Mouse (Mus musculus) heart, postnatal 36 days (tissue): ENCODE data around the gene Trim10. TPM values are rescaled to one million over a fixed set of nuclear protein-coding genes. Genes with fewer than 3 reads are reported as not detected.
"Not testable (repeated sequence)": the region's sequence is repeated elsewhere in the genome, so short reads cannot be mapped to it uniquely, and the experiment has no call there.

Experiments
- DNase-seq, 2 experiments: peaks; one replicate each; pipeline ENCODE4 v3.0.0; 2021 to 2022
- intact Hi-C: fragments of 180-260 bp; cut with DNase I; formaldehyde crosslinking; loops from one replicate; pipeline ENCODE4 v1.15.1; 2025
- total RNA-seq, 2 experiments: library from RNA; stranded (reverse); gene quantifications; 2 replicates each; pipeline ENCODE4 v1.2.3; 2021

Gene Trim10
- total RNA-seq, 2 experiments from 2014 or later, result 0.41 to 0.64 TPM

DNA sequence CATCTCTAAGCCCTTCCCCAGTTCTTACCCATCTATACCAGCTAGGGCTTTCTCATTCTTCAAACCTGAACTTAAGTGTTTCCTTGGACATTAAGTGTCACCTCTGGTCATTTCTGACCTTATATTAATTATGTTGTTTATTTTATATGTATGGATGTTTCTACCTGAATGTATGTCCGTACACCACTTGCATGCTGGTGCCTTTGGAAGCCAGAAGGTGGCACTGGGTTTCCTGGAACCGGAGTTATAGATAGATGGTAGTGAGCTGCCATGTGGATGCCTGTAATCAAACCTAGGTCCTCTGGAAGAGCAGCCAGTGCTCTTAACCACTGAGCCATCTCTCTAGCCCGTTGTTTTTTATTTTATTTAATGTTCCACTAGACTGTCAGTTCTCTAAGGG lies 13.9 kb upstream of the Trim10 start:
- intact Hi-C loops, result no loop called here
- no peak for DNase-seq

DNA sequence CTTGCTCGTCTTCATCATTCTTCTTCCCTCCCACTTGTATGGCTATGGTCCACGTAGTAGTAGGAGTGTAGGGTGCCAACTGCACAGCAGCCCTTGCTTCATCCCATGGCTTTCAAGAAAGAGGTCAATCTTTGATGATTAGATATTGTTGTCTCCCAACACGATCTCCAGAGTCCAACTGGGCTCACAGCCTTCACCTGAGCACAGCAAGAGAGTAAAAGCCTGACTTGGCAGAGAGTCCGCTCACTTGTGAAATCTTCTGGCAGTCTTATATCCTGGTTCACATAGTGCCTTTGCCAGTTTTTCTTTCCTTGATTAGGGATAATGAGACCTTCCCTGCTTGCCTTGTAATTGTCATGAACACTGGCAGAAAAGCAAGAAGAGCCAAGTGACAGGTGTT lies 13.1 kb upstream of the Trim10 start:
- no peak for DNase-seq
- intact Hi-C loops, result no loop called here

DNA sequence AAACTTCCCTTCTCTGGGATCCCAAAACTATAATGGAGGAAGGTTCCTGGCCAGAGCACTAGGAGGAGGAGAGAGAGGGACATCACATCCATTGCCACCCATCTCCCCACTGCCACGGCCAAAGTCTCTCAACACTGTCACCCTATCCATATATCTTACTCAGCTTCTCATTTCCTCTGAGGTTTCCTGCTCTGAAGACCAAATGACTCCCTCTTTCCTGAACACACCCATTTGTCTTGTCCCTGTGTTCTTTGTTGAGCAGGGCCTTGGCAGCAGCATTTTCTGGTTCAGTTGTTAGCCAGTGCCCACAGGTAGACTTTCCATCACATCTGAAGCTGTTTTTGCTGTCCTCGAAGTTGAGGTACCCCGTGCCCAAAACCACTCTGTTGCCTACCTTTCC lies 11.2 kb upstream of the Trim10 start:
- intact Hi-C loops, result no loop called here
- DNase-seq, result no peak

DNA sequence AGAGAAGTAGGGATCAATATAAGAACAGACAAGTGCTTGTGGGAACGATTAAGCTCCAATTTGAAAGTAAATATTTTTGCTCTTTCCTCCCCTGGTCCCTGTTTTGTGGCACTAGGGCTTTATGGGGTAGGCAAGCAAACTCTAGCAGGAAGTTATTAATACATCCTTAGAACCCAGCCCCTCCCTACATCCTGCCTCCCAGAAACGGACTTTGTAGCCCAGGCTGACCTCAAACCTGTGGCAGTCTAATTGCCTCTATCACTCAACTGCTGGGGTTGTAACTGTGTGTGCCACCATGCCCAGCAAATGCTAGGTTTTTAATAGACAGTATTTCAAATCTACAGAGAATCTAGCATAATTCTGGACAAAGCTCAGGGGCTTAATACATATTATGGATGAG lies 7.7 kb upstream of the Trim10 start:
- no peak for DNase-seq
- intact Hi-C loops, result no loop called here

DNA sequence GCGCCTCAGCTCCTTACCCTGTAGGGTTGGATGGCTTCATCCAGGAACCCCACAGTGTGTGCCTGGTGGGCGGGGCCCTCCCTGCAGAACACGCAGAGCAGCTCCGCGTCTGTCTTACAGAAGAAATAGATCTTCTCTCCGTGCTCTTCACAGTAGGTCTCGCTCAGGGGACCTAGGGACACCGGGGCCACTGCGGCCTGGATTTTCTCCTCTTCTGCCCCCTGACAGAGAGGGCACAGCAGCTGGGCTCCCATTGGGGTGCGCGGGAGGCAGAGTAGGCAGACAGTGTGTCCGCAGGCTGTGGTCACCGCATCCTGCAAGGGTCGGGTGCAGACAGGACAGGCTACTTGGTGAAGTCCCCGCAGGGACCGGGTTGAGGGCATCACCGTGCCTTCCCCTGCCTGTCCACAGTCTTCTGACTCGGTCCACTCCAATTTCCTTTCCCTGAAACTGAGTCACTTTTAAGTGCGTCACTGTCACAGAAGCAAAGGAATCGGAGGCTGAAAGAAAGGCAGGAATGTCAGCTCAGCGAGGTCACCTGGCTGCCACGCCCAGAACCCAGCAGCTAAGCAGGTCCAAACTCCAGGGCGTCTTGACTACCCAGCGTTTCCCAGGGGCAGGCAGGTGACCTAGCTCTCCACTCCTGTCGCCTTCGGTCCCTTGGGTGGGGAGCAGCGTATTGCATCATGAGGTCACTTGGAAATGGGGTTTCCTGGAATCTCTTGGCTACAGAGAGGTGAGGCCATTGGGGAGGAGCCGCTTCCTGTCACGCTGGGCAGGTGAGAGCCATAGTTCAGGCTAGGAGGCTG lies 2.5 kb upstream of the Trim10 start, which contains the start of gene Trim15:
Trim15 (minus strand) TSS at position 492 of the 809 bp plus-strand sequence.
- DNase-seq, result no peak
- intact Hi-C loops, result no loop called here

DNA sequence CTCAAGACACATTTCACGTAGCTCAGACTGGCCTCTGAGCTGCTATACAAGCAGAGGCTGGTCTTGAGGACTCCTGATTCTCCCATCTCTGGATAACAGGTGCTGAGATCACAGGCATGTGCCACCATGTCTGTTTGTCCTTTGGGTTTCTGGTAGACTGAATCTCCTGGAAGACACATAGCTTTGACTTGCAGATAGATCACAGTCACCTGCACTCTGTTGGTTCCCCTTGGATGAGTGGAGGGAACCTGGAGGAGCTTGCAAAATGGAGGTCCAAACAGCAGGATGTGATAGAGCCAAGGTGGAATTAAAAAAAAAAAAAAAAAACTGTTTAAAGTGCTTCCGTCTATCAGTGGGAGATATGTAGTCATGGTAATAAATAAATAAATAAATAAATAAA lies 538 bp upstream of the Trim10 start:
- intact Hi-C loops, result no loop called here
- DNase-seq, result no peak

DNA sequence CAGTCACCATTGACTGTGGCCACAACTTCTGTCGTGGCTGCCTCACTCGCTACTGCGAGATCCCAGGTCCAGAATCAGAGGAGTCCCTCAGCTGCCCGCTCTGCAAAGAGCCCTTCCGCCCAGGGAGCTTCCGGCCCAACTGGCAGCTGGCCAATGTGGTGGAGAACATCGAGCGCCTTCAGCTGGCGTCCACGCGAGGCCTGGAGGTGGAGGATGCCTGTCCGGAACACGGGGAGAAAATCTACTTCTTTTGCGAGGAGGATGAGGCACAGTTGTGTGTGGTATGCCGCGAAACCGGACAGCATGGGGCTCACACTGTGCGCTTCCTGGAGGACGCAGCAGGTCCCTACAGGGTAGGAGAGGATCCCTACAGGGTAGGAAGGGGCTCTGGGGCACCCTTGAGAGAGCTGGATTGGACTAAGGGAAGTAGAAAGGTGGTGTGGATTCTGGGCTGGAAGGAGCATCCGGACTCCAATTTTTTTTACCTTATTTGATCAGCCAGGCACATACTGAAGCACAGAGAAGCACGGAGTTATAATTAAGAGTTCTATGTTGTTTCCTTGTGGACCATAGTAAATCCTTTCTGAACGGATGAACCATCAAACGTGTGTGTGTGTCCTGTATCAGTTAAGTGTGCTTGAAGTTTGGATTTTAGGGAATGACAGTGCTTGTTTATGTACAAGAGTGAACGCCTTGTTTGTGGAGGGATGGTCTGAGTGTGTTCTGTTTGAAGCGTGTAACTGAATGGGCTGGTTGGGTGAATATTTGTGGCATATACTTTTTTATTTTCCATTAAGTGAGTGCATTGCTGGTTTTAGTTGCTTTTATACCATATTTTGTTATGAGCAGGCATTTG lies 809 bp downstream of the Trim10 start:
- peak; percentile 13 to 46 for DNase-seq
- intact Hi-C loops, result no loop called here

DNA sequence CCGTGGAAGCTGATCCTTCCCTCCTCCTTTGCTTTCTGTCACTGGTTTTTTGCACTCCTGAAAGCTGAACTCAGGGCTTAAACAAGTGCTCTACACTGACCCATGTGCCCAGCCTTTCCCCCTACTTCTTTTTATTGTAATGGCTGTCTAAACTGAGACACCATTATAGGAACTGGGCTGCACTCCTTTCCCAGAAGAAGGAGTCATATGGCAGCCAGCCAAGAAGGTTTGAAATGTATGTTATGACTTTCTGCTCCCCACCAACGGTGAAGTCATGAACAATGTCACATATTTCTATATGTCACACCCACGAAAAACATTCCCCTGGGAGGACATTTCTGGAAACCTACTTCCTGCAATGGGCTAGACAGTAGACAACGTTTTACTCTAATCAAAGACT lies 5.3 kb downstream of the Trim10 start:
- no peak for DNase-seq
- intact Hi-C loops, result no loop called here

DNA sequence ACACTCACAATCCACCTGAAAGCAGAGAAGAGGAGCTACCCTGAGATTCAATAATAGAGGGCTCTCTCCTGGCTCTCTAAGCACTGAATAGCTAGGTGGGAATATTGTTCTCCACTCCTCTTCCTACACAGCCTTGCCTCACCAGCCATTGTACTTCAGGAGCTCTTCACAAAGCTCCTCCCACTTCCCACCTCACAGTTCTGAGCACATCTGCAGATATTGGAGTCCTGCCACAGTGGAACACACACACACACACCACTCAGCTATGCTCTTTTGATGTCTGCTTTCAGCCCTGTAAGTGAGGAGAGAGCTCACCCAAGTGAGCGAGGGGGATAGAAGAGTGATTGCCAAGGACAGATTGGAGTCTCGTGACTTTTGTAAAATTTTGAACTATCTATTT lies 14.0 kb downstream of the Trim10 start:
- no peak for DNase-seq
- intact Hi-C loops, result no loop called here

DNA sequence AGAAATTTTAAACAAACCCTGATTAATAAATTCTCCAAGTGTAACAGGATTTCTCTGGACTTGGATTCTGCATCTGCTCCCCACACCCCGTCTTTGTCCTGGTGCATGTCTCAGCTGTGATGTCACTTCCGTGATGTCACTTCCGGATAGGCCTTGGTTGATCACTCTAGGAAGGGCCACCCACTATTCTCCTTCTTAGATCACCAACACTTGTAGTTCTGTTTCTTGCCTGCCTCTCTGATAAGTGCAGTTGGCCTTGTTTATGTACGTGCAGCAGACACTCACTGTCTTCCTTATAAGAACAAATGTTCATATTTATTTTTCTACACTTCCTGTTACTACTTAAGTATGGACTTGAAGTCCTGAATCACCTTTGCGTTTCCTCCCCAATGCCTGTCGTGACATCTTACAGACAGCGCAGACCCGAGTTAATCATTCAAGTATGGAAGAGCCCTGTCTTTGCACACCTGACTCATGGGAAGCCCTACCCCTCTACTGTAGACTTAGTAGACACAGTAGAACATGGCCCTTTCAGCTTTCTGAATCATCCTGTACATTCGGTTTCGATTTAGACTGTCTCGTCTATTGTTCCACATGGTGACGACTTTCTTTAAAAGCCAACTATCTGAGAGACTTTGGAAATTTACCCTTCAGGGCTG lies 15.9 kb downstream of the Trim10 start:
- DNase-seq, result no peak
- intact Hi-C loops, result no loop called here

DNA sequence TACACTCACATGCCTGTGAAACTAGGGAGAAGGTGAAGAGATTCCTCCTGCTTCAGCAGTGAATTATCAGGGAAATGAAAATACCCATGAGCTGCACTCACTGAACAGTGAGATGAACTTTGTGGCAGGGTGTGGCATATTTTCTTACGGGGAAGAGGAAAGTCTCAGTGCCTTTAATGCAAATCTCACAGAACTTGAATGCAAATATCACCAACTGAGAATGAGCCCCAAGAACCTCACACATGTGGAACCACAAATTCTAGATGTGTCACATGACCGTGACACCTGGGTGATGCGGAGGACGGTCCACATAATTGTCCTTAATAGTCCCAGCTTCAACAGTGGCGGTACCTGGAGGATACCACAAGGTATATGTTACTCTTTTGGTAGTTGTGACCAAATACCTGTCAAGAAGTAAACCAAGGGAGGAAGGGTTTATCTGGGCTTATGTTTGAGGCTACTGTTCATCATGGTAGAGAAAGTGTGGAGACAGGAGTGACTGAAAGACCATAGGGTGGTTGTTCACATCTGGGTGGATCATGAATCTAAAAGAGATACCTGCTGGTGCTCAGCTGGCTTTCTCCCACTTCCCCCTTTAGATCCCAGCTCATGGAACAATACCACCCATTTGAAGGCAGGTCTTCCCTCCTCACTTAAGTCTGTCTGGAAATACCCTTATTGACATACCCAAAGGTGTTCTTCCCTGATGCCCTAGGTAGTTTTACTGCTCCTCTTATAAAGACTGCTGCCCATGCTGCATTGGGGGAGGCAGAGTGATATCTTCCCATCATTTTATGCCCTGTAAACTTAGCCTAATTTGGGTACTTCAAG lies 20.9 kb downstream of the Trim10 start, which contains the start of gene Trim40:
Trim40 (minus strand) TSS at position 51 of the 831 bp plus-strand sequence.
- intact Hi-C loops, result loop anchor here (5.0 kb wide), 2 partner anchors 107 to 312 kb away; partner anchors contain the start of gene Olfr94
- no peak for DNase-seq

DNA sequence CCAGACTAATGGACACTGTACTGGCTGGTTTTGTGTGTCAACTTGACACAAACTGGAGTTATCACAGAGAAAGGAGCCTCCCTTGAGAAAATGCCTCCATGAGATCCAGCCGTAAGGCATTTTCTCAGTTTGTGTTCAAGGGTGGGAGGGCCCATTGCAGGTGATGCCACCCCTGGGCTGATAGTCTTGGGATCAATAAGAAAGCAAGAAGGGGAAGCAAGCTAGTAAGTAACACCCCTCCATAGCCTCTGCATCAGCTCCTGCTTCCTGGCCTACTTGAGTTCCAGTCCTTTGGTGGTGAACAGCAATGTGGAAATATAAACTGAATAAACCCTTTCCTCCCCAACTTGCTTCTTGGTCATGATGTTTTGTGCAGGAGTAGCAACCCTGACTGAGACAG lies 22.1 kb downstream of the Trim10 start:
- DNase-seq, result not testable (repeated sequence)
- intact Hi-C loops, result loop anchor here (5.0 kb wide), 2 partner anchors 106 to 311 kb away; partner anchors contain the start of gene Olfr94

DNA sequence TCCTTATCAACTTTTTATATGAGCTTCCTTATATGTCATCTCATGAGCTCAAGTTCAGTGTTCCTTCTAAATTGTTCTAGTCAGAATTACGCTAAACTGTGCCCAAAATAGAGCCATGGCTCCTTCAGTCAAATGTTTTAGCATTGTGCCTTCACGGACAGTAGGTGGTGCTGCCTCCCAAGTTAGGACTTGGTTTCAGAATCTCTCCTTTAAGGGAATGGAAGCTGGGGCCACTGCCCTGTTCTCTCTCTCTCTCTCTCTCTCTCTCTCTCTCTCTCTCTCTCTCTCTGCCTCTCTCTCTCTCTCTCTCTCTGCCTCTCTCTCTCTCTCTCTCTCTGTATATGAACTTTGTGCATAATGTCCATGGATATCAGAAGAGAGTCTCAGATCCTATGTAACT lies 23.0 kb downstream of the Trim10 start:
- intact Hi-C loops, result loop anchor here (5.0 kb wide), 2 partner anchors 105 to 310 kb away; partner anchors contain the start of gene Olfr94
- DNase-seq, result peak; percentile 20 to 41

DNA sequence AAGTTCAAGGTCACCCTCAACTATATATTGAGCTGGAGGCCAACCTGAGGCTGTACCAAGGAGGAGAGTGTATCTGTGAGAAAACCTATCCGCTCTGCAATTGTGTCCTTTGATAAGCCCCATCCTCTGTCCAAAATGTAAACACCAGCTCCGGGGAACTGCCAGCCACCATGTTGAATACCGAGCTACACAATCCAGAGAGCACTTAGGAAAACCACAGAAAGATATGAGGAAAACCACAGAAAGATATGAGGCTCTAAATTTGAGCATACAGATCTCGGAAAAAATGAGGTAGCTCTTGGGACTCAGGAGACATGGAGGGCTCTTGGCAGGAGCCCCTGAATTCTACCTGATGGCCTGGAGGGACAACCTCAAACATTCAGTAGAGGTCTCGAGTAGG lies 24.0 kb downstream of the Trim10 start:
- intact Hi-C loops, result loop anchor here (5.0 kb wide), 2 partner anchors 104 to 309 kb away; partner anchors contain the start of gene Olfr94
- DNase-seq, result no peak

DNA sequence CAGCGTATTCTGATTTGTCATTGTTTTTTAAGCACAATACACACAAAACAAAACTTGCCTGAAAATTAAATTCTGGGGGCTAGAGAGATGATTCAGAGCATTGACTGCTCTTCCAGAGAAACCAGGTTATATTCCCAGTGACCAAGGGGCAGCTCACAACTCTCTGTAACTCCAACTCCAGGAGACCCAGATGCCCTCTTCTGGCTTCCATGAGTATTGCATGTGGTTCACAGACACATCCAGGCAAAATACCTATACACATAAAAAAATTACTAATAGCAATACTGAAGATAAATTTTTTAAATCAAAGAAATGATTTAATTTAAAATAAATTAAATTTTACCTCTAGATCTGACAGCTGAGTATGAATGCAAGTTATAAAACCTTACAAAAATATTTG lies 27.2 kb downstream of the Trim10 start:
- DNase-seq, result peak; percentile 9 to 37
- intact Hi-C loops, result loop anchor here (5.0 kb wide), 2 partner anchors 74 to 151 kb away; partner anchors contain the start of gene Gabbr1

DNA sequence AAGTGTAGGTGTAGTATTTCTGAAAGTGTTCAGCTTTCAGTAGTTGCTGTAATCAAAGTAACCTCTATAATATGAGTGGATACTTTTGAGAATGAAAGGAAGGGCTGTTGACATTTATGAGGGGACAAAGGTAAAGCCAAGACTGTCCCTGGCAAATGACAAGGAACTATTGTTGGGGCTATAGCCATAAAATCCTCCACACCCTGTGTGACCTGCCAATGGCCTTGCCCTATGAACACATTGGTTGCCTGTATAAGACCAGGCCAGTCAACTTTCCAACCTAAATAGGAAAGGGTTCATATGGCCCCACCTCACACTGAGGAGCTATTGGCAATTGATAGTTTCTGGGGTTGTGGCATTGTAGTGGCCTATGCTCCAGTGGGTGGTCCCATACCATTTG lies 27.7 kb downstream of the Trim10 start:
- intact Hi-C loops, result loop anchor here (5.0 kb wide), 2 partner anchors 75 to 150 kb away; partner anchors contain the start of gene Gabbr1
- no peak for DNase-seq

DNA sequence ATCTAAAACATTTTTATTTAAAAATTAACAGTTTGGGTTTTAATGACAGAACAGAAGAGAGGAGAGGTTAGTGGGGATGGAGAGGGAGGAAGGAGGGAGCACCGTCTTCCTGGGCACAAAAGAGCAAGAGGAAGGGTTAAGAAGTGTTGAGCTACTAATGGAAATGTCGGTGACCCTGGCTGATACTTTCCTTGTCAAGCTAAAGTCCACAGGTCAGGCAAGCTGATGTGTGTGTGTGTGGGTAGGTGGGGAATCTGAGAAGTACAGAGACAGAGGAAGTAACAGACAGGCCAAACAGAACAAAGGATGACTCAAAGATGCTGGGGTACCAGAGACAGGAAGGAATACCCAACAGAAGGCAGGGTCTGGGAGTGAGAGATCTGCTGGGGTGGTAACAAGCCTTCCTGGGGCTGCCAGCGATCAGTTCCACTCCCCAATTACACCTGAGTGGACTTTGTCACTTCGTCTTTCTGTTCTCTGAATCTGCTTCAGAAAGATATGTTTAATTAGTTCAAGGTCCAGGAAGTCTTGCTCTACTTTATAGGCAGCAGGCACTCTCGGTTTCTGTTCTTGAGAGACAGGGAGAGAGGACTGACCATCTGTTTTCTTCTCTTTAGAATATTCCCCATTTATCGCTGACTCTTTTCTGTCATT lies 28.3 kb downstream of the Trim10 start, which contains the start of gene Trim31:
Trim31 (plus strand) TSS at position 567 of the 654 bp plus-strand sequence.
- DNase-seq, result no peak
- intact Hi-C loops, result loop anchor here (5.0 kb wide), 2 partner anchors 75 to 150 kb away; partner anchors contain the start of gene Gabbr1

DNA sequence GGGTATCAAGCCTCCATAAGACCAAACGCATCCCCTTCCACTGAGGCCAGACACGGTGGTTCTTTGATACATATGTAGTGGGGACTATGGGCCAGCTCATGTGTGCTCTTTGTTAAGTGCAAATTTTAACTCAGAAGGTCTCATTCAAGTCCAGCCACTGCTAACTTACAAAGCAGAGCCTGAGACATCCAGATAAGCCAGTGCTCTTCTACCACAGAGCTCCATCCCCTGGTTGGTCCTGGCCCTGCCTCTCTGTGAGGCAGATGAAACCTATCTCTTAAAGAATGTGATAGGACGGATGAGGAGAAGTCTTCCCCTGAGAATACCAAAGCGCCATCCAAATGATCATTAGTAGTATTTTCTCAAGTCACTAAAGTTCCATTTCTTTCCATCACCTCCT lies 30.0 kb downstream of the Trim10 start:
- intact Hi-C loops, result loop anchor here (5.0 kb wide), 2 partner anchors 77 to 148 kb away; partner anchors contain the start of gene Gabbr1
- DNase-seq, result no peak

DNA sequence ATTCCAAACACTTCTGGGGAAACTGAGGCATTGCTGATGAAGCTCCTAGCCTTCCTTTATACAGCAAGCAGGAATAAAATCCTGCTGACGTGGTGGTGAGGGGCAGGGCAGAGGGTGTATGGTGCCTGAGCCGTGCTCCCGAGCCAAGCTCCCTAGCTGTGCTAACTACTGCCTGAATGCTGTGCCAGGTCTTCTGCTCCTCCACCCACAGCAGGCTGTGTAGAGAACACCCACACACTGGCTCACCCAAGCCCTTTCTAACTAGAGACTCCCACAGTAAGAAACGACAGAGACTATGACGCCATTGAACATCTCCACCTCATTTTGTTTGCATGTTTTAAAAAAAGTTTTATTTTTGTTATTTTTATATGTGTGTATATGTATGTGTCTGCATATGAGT lies 30.6 kb downstream of the Trim10 start:
- intact Hi-C loops, result no loop called here
- DNase-seq, result no peak
